ENCODE assay signal across 7 mouse cellular contexts in the genomic region with DNA sequence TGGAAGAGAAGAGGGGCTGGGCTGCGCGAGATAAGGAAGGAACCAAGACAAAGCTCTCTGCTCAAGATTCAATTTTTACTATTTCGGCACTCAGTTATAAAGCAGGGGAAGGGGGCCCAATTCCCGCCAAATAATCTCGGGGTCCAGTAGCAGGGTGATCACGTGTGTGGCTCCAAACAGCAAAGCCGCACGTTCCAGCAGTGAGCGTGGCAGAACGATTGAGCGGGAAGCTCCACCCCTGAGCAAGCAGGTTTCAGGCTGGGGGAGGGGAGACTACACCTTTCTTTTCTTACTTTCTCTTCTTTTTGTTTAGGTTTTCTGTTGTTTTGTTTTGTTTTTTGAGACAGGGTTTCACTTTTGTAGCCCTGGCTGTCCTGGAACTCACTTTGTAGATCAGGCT. TPM values are rescaled to one million over a fixed set of nuclear protein-coding genes. Genes with fewer than 3 reads are reported as not detected.
"Had no signal": no experiment of that assay in that cellular context is flagged by ENCODE, and none has a peak within 500 bp of the region (broad histone marks: within the 10 kb centered on the region; RNA-seq: fewer than 3 reads in every experiment).

No protein-coding gene starts in this region.

RNA-seq across cellular contexts. Expression of a gene that starts 2.7 kb away (rescaled TPM):
- polyA plus RNA-seq: inflammation-experienced regulatory T-cells, adult 6 months had no signal

RNA-seq across cellular contexts. Expression of a gene that starts 29.7 kb away (rescaled TPM):
- total RNA-seq: heart, postnatal 10 days; heart, postnatal 14 days; heart, postnatal 25 days; heart, postnatal 36 days; heart, postnatal 4 days; hematopoietic stem cell, adult 5-6 weeks had no signal
- polyA plus RNA-seq: inflammation-experienced regulatory T-cells, adult 6 months had no signal
